Mouse (Mus musculus) yolk sac, embryonic 10.5 days (tissue): ENCODE results near the gene Ipo11.

Source experiments
- DNase-seq: peaks from one replicate; pipeline ENCODE4 v3.0.0-alpha.2; 2017; ENCODE audit warnings: low spot score

Gene Ipo11

GRCm38 (mm10) chr13:106813519-106813918 lies 123.2 kb downstream of the Ipo11 start:
- DNase-seq, result no peak

- no peak for DNase-seq
These were observed 123.7 kb downstream of the Ipo11 start for GRCm38 (mm10) chr13:106813087-106813486.

GRCm38 (mm10) chr13:106810156-106810555 lies 126.6 kb downstream of the Ipo11 start:
- DNase-seq, result no peak

GRCm38 (mm10) chr13:106808821-106809220 lies 127.9 kb downstream of the Ipo11 start:
- no peak for DNase-seq

- no peak for DNase-seq
These were observed 128.4 kb downstream of the Ipo11 start for GRCm38 (mm10) chr13:106808315-106808714.

GRCm38 (mm10) chr13:106807303-106807702 lies 129.5 kb downstream of the Ipo11 start:
- DNase-seq, result no peak

GRCm38 (mm10) chr13:106805146-106805545 lies 131.6 kb downstream of the Ipo11 start:
- no peak for DNase-seq

- no peak for DNase-seq
These were observed 138.7 kb downstream of the Ipo11 start for GRCm38 (mm10) chr13:106798026-106798425.

GRCm38 (mm10) chr13:106788817-106789216 lies 147.9 kb downstream of the Ipo11 start:
- no peak for DNase-seq

- no peak for DNase-seq
These were observed 168.0 kb downstream of the Ipo11 start for GRCm38 (mm10) chr13:106768807-106769206.

GRCm38 (mm10) chr13:106762611-106763010 lies 174.1 kb downstream of the Ipo11 start:
- no peak for DNase-seq

- no peak for DNase-seq
These were observed 175.1 kb downstream of the Ipo11 start for GRCm38 (mm10) chr13:106761661-106762060.

- peak; percentile 33 for DNase-seq
These were observed 176.4 kb downstream of the Ipo11 start for GRCm38 (mm10) chr13:106760232-106760875.

- no peak for DNase-seq
These were observed 180.9 kb downstream of the Ipo11 start for GRCm38 (mm10) chr13:106755892-106756291.

GRCm38 (mm10) chr13:106754216-106754615 lies 182.5 kb downstream of the Ipo11 start:
- DNase-seq, result no peak

GRCm38 (mm10) chr13:106751951-106752350 lies 184.8 kb downstream of the Ipo11 start:
- DNase-seq, result no peak

- DNase-seq, result no peak
These were observed 189.9 kb downstream of the Ipo11 start for GRCm38 (mm10) chr13:106746823-106747222.

GRCm38 (mm10) chr13:106745201-106745600 lies 191.6 kb downstream of the Ipo11 start:
- DNase-seq, result no peak
